Mouse (Mus musculus) G1E (cell line): Measurements from ENCODE around the gene Gm10643. TPM values are rescaled to one million over a fixed set of nuclear protein-coding genes. Genes with fewer than 3 reads are reported as not detected.

Source experiments
- ATAC-seq: 2 replicates; pipeline ENCODE4 v1.8.0; 2016; ENCODE audit warnings: mild to moderate bottlenecking; ENCODE audit not compliant: insufficient number of reproducible peaks, poor library complexity, low FRiP score, severe bottlenecking; ENCODE audit errors: extremely low read depth
- DNase-seq: peaks from one replicate; pipeline ENCODE4 v3.0.0; 2012; ENCODE audit warnings: low spot score
- H3K27me3 ChIP-seq: 2 replicates; pipeline ENCODE4 v1.6.1; 2012; ENCODE audit warnings: mild to moderate bottlenecking, low read length, inconsistent platforms; ENCODE audit not compliant: insufficient read depth
- H3K36me3 ChIP-seq: replicated peaks from 2 replicates; pipeline ENCODE3; 2012; ENCODE audit warnings: mild to moderate bottlenecking, inconsistent platforms
- H3K4me1 ChIP-seq: 2 replicates; pipeline ENCODE4 v1.6.1; 2012; ENCODE audit warnings: low read depth, low read length, inconsistent platforms, mixed read lengths; ENCODE audit not compliant: insufficient read depth
- H3K4me3 ChIP-seq: 2 replicates; pipeline ENCODE4 v1.5.1; 2012; ENCODE audit warnings: low read depth, mild to moderate bottlenecking, inconsistent platforms, low read length, moderate library complexity, mixed read lengths
- H3K9me3 ChIP-seq: replicated peaks from 2 replicates; pipeline ENCODE4 v1.6.1; 2012; ENCODE audit warnings: inconsistent platforms
- CTCF ChIP-seq: IDR thresholded peaks from 2 replicates; pipeline ENCODE4 v1.5.1; 2012; ENCODE audit warnings: low read depth, low read length, inconsistent platforms, mixed read lengths
- GATA1 ChIP-seq: IDR thresholded peaks from 2 replicates; pipeline ENCODE4 v1.6.1; 2012; ENCODE audit warnings: borderline replicate concordance, low read length, inconsistent platforms, mixed read lengths
- GATA2 ChIP-seq: IDR thresholded peaks from 2 replicates; pipeline ENCODE4 v1.6.1; 2012; ENCODE audit warnings: low read depth, low read length, inconsistent platforms, borderline replicate concordance
- POLR2AphosphoS5 ChIP-seq: IDR thresholded peaks from 2 replicates; pipeline ENCODE4 v1.6.1; 2012; ENCODE audit warnings: low read depth, low read length, inconsistent platforms; ENCODE audit not compliant: insufficient replicate concordance
- TAL1 ChIP-seq: conservative IDR thresholded peaks from 2 replicates; pipeline ENCODE4 v1.6.1; 2012; ENCODE audit warnings: low read depth, low read length, inconsistent platforms, mixed read lengths
- polyA plus RNA-seq: library from polyadenylated mRNA; stranded (reverse); fragments of >175 nt; gene quantifications from 2 replicates; pipeline ENCODE4 v1.2.3, GENCODE M21; 2012
- total RNA-seq, 2 experiments: library from RNA; stranded (forward) in 1 of 2; stranded (reverse) in 1 of 2; fragments of 200-1000 nt in 1 of 2; fragments of >200 nt in 1 of 2; fragmentation: Nextera tagmentation in 1 of 2; gene quantifications; 2 replicates each; pipeline ENCODE4 v1.2.3; 2014 to 2017

The Gm10643 gene
- total and polyA plus RNA-seq, 3 experiments: 0.05 to 2.0 (median 1.3) TPM

- Histone ChIP-seq H3K4me3 (no peak overlapping the region), H3K27me3 (no peaks in the 10 kb centered on the region), H3K9me3 (no peaks in the 10 kb centered on the region), H3K36me3 (peaks cover 76% of the 10 kb centered on the region), H3K4me1 (peaks cover 53% of the 10 kb centered on the region)
- TF ChIP-seq GATA1 (no peak), POLR2AphosphoS5 (no peak), TAL1 (no peak), CTCF (no peak), GATA2 (no peak)
- ATAC-seq (no peak), DNase-seq (no peak)
Observed at GRCm38 (mm10) chr8:84072321-84072720, 7.4 kb upstream of the Gm10643 start.

GRCm38 (mm10) chr8:84071921-84072320, 7.0 kb upstream of the Gm10643 start:
- no peaks in the 10 kb centered on the region for H3K9me3 ChIP-seq
- H3K36me3 ChIP-seq: peaks cover 72% of the 10 kb centered on the region
- no peak for DNase-seq
- ATAC-seq: no peak
- no peak for TF ChIP-seq POLR2AphosphoS5
- TF ChIP-seq CTCF: no peak
- TF ChIP-seq GATA1: no peak
- no peak for TF ChIP-seq GATA2
- TF ChIP-seq TAL1: no peak
- H3K4me3 ChIP-seq: no peak overlapping the region
- peaks cover 53% of the 10 kb centered on the region for H3K4me1 ChIP-seq
- H3K27me3 ChIP-seq: no peaks in the 10 kb centered on the region

- DNase-seq (no peak), ATAC-seq (no peak)
- H3K4me3 ChIP-seq: no peak overlapping the region
- no peaks in the 10 kb centered on the region for H3K27me3 ChIP-seq
- H3K9me3 ChIP-seq: no peaks in the 10 kb centered on the region
- peaks cover 59% of the 10 kb centered on the region for H3K36me3 ChIP-seq
- TF ChIP-seq GATA2 (no peak), POLR2AphosphoS5 (no peak), GATA1 (no peak), TAL1 (no peak), CTCF (no peak)
- peaks cover 53% of the 10 kb centered on the region for H3K4me1 ChIP-seq
Observed at GRCm38 (mm10) chr8:84070667-84071066, 5.7 kb upstream of the Gm10643 start.

- ATAC-seq (no peak), DNase-seq (no peak)
- H3K36me3 ChIP-seq: peaks cover 55% of the 10 kb centered on the region
- TF ChIP-seq TAL1 (no peak), CTCF (no peak), GATA1 (no peak), GATA2 (no peak), POLR2AphosphoS5 (no peak)
- H3K4me3 ChIP-seq: no peak overlapping the region
- no peaks in the 10 kb centered on the region for H3K9me3 ChIP-seq
- H3K27me3 ChIP-seq: no peaks in the 10 kb centered on the region
- peaks cover 54% of the 10 kb centered on the region for H3K4me1 ChIP-seq
Observed at GRCm38 (mm10) chr8:84070241-84070640, 5.3 kb upstream of the Gm10643 start.

GRCm38 (mm10) chr8:84069750-84070149, 4.8 kb upstream of the Gm10643 start:
- H3K36me3 ChIP-seq: peaks cover 50% of the 10 kb centered on the region
- DNase-seq (no peak), ATAC-seq (no peak)
- H3K27me3 ChIP-seq: no peaks in the 10 kb centered on the region
- H3K9me3 ChIP-seq: no peaks in the 10 kb centered on the region
- peaks cover 59% of the 10 kb centered on the region for H3K4me1 ChIP-seq
- H3K4me3 ChIP-seq: no peak overlapping the region
- TF ChIP-seq GATA1 (no peak), POLR2AphosphoS5 (no peak), GATA2 (no peak), TAL1 (no peak), CTCF (no peak)

- Histone ChIP-seq H3K27me3 (no peaks in the 10 kb centered on the region), H3K4me1 (peaks cover 64% of the 10 kb centered on the region)
- TF ChIP-seq CTCF: no peak
- TF ChIP-seq GATA1: no peak
- TF ChIP-seq POLR2AphosphoS5: no peak
- TF ChIP-seq TAL1: no peak
- no peak for TF ChIP-seq GATA2
Observed at GRCm38 (mm10) chr8:84069169-84069568, 4.2 kb upstream of the Gm10643 start.

More at GRCm38 (mm10) chr8:84069169-84069568, 4.2 kb upstream of the Gm10643 start:
- Histone ChIP-seq H3K4me3 (no peak overlapping the region), H3K36me3 (peaks cover 44% of the 10 kb centered on the region), H3K9me3 (no peaks in the 10 kb centered on the region)
- ATAC-seq: no peak
- no peak for DNase-seq
